Mouse (Mus musculus): ENCODE data around the gene Evi2. TPM values are rescaled to one million over a fixed set of nuclear protein-coding genes. Genes with fewer than 3 reads are reported as not detected.

Evi2 gene
- polyA plus RNA-seq (2014; fragmentation: Nextera tagmentation; extraction: Ambion mirVana): 0.74 and 2.1 TPM in 2 replicates

DNA sequence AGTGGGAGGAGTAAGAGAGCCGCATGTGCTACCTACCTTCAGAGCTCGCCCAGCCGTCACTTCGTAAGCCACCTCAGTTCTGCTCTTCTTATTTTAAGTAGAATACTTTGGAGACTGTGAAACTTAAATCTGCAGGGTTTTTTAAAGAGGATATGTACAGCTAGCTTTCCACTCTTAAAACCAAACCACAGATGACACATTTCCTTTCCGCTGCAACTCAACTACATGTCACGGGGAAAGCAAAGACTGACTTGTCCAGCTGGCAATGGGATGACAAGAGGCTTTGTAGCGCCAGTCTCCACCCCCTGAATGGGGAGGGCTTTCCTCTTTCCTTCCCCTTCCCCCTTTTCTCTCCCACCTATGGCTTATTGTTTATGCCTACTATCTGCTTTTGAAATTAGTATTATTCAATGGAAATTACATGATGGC is at the start of gene Evi2, which contains the start of gene Evi2a:
Gene Evi2, minus strand, starts transcription at position 257 of the 429 bp plus-strand sequence.
Gene Evi2a, minus strand, starts transcription at position 277 of the 429 bp plus-strand sequence.
- H3K4me3 ChIP-seq (ENCODE audit: low read depth, low read length): no peak within 1 kb of the TSS
- ATAC-seq (ENCODE audit: low FRiP score): no peak
- no peaks in the 10 kb centered on the region for H3K36me3 ChIP-seq (ENCODE audit: control insufficient read depth, insufficient read depth, low read length)
- 90% methylated on average over 7 of the region's 7 CpGs for WGBS
- no peak within 1 kb of the TSS for H3K4me2 ChIP-seq (replicated peaks; ENCODE audit: low read depth, low read length)
- H3K27me3 ChIP-seq (ENCODE audit: control insufficient read depth, insufficient read depth, low read length): no peaks in the 10 kb centered on the region
- no peak within 1 kb of the TSS for H3K9ac ChIP-seq (ENCODE audit: low read depth, low read length)
- H3K27ac ChIP-seq (ENCODE audit: low read depth, low read length): no peak within 1 kb of the TSS
- no peaks in the 10 kb centered on the region for H3K9me3 ChIP-seq (ENCODE audit: control insufficient read depth, low read length)
- DNase-seq (ENCODE audit: low spot score): no peak
- H3K4me1 ChIP-seq (replicated peaks; ENCODE audit: control insufficient read depth, insufficient read depth, low read length): no peaks in the 10 kb centered on the region

DNA sequence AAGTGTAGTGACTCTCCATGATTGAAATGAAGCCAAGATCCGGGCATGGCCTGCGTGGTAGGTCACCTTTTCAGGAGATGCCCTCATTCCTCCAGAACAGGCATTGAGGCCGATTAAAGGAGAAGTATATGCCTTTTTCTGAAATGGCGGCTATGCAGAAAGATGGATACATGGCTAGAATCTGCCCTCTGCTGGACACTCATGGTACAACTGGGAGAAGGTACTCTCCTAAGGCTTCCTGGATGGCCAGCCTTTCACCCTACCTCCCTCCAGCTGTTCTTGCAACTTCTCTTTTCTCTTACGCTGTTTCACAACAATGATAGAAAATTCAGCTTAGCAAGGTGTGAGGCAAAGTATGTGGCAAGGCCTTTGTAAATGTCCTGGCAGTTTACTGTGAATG is 47.4 kb upstream of the Evi2 start:
- H3K9ac ChIP-seq (ENCODE audit: low read depth, low read length): no peak overlapping the region
- peak; percentile 84 for DNase-seq (ENCODE audit: low spot score)
- 56% methylated on average over 5 of the region's 5 CpGs for WGBS
- no peaks in the 10 kb centered on the region for H3K36me3 ChIP-seq (ENCODE audit: control insufficient read depth, insufficient read depth, low read length)
- no peaks in the 10 kb centered on the region for H3K27me3 ChIP-seq (ENCODE audit: control insufficient read depth, insufficient read depth, low read length)
- no peak for ATAC-seq (ENCODE audit: low FRiP score)
- no peaks in the 10 kb centered on the region for H3K4me1 ChIP-seq (replicated peaks; ENCODE audit: control insufficient read depth, insufficient read depth, low read length)
- H3K4me2 ChIP-seq (replicated peaks; ENCODE audit: low read depth, low read length): no peak overlapping the region
- H3K4me3 ChIP-seq (ENCODE audit: low read depth, low read length): no peak overlapping the region
- H3K27ac ChIP-seq (ENCODE audit: low read depth, low read length): no peak overlapping the region
- no peaks in the 10 kb centered on the region for H3K9me3 ChIP-seq (ENCODE audit: control insufficient read depth, low read length)

DNA sequence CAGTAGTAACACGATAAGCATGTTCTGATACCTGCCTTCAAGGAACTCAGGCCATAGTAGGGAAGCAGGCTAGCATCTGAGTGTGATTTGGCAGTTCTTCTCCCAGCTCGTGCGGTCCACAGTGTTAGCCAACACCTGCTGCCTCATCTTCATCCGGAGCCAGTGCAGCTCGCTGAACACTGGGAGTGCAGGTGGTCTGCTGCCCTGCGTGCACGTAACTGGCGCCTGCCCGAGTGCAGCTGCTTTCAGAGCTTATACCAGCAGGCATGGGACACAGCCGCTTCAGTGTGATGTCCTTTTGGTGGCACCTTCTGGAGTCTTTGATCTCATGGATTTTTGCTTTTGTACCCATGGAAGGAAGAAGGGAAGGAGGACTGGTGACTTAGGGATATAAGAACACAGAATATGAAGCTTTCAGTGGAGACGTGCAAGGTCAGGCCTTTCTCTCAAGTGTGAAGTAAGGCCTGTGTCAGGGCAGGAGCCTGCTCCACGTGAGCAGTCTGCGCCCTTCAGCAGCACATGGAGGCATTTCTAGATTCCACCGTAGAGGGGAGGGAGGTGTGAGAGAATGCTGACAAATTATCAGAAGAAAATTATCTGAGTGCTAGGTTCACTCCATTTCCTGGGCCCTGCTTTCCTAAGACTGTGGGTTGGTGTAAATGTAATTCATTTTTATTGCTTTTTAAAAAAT is 45.1 kb upstream of the Evi2 start:
- Histone ChIP-seq H3K36me3 (ENCODE audit: control insufficient read depth, insufficient read depth, low read length) (0 out of 2 replicates have a peak, but pooled peaks cover 1% of the 10 kb centered on the region), H3K4me2 (replicated peaks; ENCODE audit: low read depth, low read length) (no peak overlapping the region), H3K4me3 (ENCODE audit: low read depth, low read length) (no peak overlapping the region), H3K4me1 (replicated peaks; ENCODE audit: control insufficient read depth, insufficient read depth, low read length) (no peaks in the 10 kb centered on the region), H3K9me3 (ENCODE audit: control insufficient read depth, low read length) (no peaks in the 10 kb centered on the region), H3K27me3 (ENCODE audit: control insufficient read depth, insufficient read depth, low read length) (no peaks in the 10 kb centered on the region), H3K27ac (ENCODE audit: low read depth, low read length) (no peak overlapping the region), H3K9ac (ENCODE audit: low read depth, low read length) (no peak overlapping the region)
- no peak for ATAC-seq (ENCODE audit: low FRiP score)
- WGBS: 95% methylated on average over 14 of the region's 14 CpGs
- DNase-seq (ENCODE audit: low spot score): no peak

DNA sequence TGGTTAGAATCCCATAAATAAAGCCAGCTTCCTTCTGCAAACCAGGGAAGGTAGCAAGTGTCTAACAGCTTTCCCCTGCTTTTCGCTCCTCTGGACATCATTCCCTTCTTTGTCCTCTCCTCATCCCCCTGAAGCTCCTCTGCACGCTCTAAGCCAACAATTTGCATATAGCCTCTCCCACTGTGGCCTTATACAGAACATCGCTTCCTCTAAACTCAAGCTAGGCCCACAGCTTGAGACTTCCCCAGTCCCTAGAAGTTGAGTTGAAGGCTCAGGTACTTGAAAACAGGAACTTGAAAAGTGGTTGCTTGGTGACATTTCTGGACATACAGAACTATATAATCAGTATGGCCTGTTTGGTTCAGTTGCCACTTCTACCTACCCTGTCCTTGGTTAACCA is 43.4 kb upstream of the Evi2 start:
- Histone ChIP-seq H3K36me3 (ENCODE audit: control insufficient read depth, insufficient read depth, low read length) (0 out of 2 replicates have a peak, but pooled peaks cover 2% of the 10 kb centered on the region), H3K4me1 (replicated peaks; ENCODE audit: control insufficient read depth, insufficient read depth, low read length) (no peaks in the 10 kb centered on the region), H3K27ac (ENCODE audit: low read depth, low read length) (no peak overlapping the region), H3K4me2 (replicated peaks; ENCODE audit: low read depth, low read length) (no peak overlapping the region), H3K4me3 (ENCODE audit: low read depth, low read length) (no peak overlapping the region), H3K9me3 (ENCODE audit: control insufficient read depth, low read length) (no peaks in the 10 kb centered on the region), H3K27me3 (ENCODE audit: control insufficient read depth, insufficient read depth, low read length) (no peaks in the 10 kb centered on the region), H3K9ac (ENCODE audit: low read depth, low read length) (no peak overlapping the region)
- ATAC-seq (ENCODE audit: low FRiP score): no peak
- 76% methylated on average over 3 of the region's 3 CpGs for WGBS
- DNase-seq (ENCODE audit: low spot score): no peak

DNA sequence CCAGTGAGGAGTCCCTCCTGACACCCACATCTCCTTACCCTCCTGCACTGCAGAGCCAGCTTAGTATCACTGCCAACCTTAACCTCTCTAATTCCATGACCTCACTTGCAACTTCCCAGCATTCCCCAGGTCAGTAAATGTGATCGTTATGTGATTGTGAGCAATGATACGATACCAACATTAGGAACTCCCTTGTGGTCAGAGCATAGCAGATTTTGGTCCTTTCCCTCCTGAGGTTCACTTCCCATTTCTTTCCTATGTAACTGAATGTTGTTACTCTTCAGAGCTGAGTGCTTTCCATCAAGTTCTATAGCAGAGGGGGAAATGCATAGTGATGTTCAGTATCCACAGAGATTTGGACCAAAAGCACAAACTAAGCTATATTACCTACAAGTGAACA is 39.9 kb upstream of the Evi2 start:
- Histone ChIP-seq H3K27me3 (ENCODE audit: control insufficient read depth, insufficient read depth, low read length) (no peaks in the 10 kb centered on the region), H3K9ac (ENCODE audit: low read depth, low read length) (no peak overlapping the region), H3K4me2 (replicated peaks; ENCODE audit: low read depth, low read length) (no peak overlapping the region), H3K36me3 (ENCODE audit: control insufficient read depth, insufficient read depth, low read length) (peaks cover 15% of the 10 kb centered on the region), H3K4me3 (ENCODE audit: low read depth, low read length) (no peak overlapping the region), H3K4me1 (replicated peaks; ENCODE audit: control insufficient read depth, insufficient read depth, low read length) (no peaks in the 10 kb centered on the region), H3K27ac (ENCODE audit: low read depth, low read length) (no peak overlapping the region), H3K9me3 (ENCODE audit: control insufficient read depth, low read length) (no peaks in the 10 kb centered on the region)
- ATAC-seq (ENCODE audit: low FRiP score) (no peak), DNase-seq (ENCODE audit: low spot score) (no peak)
- WGBS: 87% methylated on average over 2 of the region's 2 CpGs

DNA sequence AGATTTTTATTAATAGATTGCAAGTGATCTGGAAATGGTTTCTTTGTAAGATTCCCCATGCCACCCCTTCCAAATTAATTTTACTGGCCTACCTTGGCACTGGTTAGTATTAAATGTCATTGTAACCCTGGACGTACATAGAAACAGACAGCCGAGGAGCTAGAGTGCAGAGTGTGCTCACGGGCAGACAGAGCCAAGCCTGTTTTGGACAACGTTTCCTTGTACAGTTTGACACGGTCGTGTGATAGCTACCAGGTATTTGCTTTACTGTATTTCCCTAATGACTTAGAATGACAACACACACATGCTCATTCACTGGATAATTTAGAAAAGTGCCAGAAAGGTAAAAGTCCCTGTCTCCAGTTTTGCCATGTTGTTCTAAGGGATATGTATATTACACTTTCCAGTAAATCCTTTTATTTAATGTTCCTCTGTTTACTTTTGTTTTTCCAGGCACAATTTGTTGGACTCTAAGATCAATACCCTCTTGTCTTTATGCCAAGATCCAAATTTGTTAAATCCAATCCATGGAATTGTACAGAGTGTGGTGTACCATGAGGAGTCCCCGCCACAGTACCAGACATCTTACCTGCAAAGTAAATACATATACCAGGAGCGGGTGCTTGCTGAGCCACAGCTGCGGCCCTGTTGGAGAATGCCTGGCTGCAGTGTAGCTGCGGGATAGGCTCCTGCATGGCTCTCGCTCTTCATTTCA is 38.0 kb upstream of the Evi2 start:
- H3K4me2 ChIP-seq (replicated peaks; ENCODE audit: low read depth, low read length): no peak overlapping the region
- H3K27me3 ChIP-seq (ENCODE audit: control insufficient read depth, insufficient read depth, low read length): no peaks in the 10 kb centered on the region
- DNase-seq (ENCODE audit: low spot score): no peak
- no peaks in the 10 kb centered on the region for H3K9me3 ChIP-seq (ENCODE audit: control insufficient read depth, low read length)
- WGBS: 93% methylated on average over 11 of the region's 11 CpGs
- no peak overlapping the region for H3K27ac ChIP-seq (ENCODE audit: low read depth, low read length)
- H3K4me3 ChIP-seq (ENCODE audit: low read depth, low read length): no peak overlapping the region
- no peaks in the 10 kb centered on the region for H3K4me1 ChIP-seq (replicated peaks; ENCODE audit: control insufficient read depth, insufficient read depth, low read length)
- ATAC-seq (ENCODE audit: low FRiP score): no peak
- H3K36me3 ChIP-seq (ENCODE audit: control insufficient read depth, insufficient read depth, low read length): peaks cover 19% of the 10 kb centered on the region
- no peak overlapping the region for H3K9ac ChIP-seq (ENCODE audit: low read depth, low read length)

DNA sequence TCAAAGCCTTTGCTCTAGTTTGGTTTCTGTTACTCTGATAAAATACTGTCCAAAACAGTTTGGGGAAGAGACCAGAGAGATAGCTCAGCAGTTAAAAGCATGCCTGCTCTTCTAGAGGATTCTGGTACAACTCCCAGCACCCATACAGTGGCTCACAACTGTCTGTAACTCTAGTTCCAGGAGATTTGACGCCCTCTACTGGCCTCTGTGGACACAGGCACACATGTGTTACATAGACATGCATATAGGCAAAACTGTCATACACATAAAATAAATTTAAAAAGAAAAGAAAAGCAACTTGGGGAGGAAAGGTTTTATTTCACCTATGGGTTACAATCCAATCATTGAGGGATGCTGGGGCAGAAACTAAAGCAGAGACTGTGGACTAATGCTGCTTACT is 36.6 kb upstream of the Evi2 start:
- peaks cover 19% of the 10 kb centered on the region for H3K36me3 ChIP-seq (ENCODE audit: control insufficient read depth, insufficient read depth, low read length)
- ATAC-seq (ENCODE audit: low FRiP score) (no peak), DNase-seq (ENCODE audit: low spot score) (no peak)
- no peak overlapping the region for H3K27ac ChIP-seq (ENCODE audit: low read depth, low read length)
- H3K4me1 ChIP-seq (replicated peaks; ENCODE audit: control insufficient read depth, insufficient read depth, low read length): no peaks in the 10 kb centered on the region
- no peak overlapping the region for H3K4me2 ChIP-seq (replicated peaks; ENCODE audit: low read depth, low read length)
- 63% methylated on average over 1 of the region's 1 CpGs for WGBS
- H3K4me3 ChIP-seq (ENCODE audit: low read depth, low read length): no peak overlapping the region
- no peaks in the 10 kb centered on the region for H3K9me3 ChIP-seq (ENCODE audit: control insufficient read depth, low read length)
- no peaks in the 10 kb centered on the region for H3K27me3 ChIP-seq (ENCODE audit: control insufficient read depth, insufficient read depth, low read length)
- H3K9ac ChIP-seq (ENCODE audit: low read depth, low read length): no peak overlapping the region

DNA sequence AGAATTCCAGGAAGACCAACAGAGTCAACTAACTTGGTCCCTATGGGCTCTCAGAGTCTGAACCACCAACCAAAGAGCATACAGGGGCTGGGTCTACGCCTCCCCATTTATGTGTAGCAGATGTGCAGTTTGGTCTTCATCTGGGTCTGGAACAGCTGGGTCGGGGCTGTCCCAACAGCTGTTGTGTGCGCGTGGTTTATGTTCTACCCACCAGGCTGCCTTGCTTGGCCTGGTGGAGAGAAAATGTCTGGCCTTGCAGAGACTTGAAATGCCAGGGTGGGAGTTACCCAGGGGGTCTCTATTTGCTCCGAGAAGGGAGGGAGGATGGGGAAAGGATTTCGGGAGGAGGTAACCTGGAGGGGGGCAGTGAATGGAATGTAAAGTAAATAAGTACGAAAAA is 33.1 kb upstream of the Evi2 start:
- Histone ChIP-seq H3K9me3 (ENCODE audit: control insufficient read depth, low read length) (no peaks in the 10 kb centered on the region), H3K36me3 (ENCODE audit: control insufficient read depth, insufficient read depth, low read length) (peaks cover 17% of the 10 kb centered on the region), H3K4me3 (ENCODE audit: low read depth, low read length) (no peak overlapping the region), H3K9ac (ENCODE audit: low read depth, low read length) (no peak overlapping the region), H3K4me2 (replicated peaks; ENCODE audit: low read depth, low read length) (no peak overlapping the region), H3K27me3 (ENCODE audit: control insufficient read depth, insufficient read depth, low read length) (no peaks in the 10 kb centered on the region), H3K4me1 (replicated peaks; ENCODE audit: control insufficient read depth, insufficient read depth, low read length) (no peaks in the 10 kb centered on the region), H3K27ac (ENCODE audit: low read depth, low read length) (no peak overlapping the region)
- 98% methylated on average over 7 of the region's 7 CpGs for WGBS
- ATAC-seq (ENCODE audit: low FRiP score) (no peak), DNase-seq (ENCODE audit: low spot score) (no peak)

DNA sequence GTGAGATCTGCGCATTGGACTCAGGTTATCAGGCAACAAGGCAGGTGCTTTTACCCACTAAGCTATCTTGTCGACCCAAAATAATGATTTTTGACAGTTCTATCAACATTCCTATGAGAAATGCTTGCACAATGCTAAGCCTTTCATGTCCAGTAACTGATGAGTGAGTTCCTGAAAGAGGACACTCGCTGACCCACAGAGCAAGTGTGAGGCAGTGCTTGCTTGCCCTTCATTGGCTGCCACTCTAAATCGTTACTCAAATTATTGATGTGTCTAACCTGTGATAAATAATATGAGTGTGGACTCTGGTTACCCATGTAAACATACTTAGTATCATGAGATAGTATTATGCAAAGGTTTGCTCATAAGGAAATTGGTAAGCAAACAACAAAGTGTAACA is 30.1 kb upstream of the Evi2 start:
- no peak overlapping the region for H3K4me3 ChIP-seq (ENCODE audit: low read depth, low read length)
- no peak overlapping the region for H3K27ac ChIP-seq (ENCODE audit: low read depth, low read length)
- H3K27me3 ChIP-seq (ENCODE audit: control insufficient read depth, insufficient read depth, low read length): no peaks in the 10 kb centered on the region
- 94% methylated on average over 4 of the region's 4 CpGs for WGBS
- H3K4me2 ChIP-seq (replicated peaks; ENCODE audit: low read depth, low read length): no peak overlapping the region
- ATAC-seq (ENCODE audit: low FRiP score) (no peak), DNase-seq (ENCODE audit: low spot score) (no peak)
- no peaks in the 10 kb centered on the region for H3K9me3 ChIP-seq (ENCODE audit: control insufficient read depth, low read length)
- H3K9ac ChIP-seq (ENCODE audit: low read depth, low read length): no peak overlapping the region
- H3K4me1 ChIP-seq (replicated peaks; ENCODE audit: control insufficient read depth, insufficient read depth, low read length): no peaks in the 10 kb centered on the region
- H3K36me3 ChIP-seq (ENCODE audit: control insufficient read depth, insufficient read depth, low read length): peaks cover 7% of the 10 kb centered on the region; the same call in 1 of the 2 replicates

Measured in hindbrain, embryonic 11.5 days (tissue).